Comparison of ENCODE assay signal across 8 mouse cellular contexts in the genomic region with DNA sequence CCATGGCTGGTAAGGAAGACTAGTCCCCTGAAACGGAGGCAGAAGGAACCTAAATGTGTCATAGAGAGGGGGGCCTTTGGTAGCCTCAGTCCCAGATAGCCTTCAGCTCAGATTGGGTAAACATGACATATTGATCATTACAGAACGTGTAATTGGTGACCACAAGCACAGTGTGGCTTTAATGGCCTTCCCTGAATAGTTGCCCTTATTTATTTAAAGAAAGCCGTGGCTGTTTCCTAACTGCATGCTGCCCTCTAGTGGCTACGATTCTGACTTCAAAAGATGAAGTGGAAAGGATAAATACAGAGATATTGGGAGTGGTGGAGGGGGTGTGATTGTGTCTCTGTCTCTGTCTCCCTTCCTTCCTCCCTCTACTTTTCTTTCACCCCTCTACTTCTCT.
A peak's percentile ranks its signal among the peaks of the same experiment; 100 is the strongest.
DNase-seq lines count a peak whose midpoint lies in the region; ATAC-seq and TF ChIP-seq lines count a peak whose summit lies in the region.

No protein-coding gene starts in this region.

- H3K36me3 ChIP-seq in CH12.LX (replicated peaks in 1 of 2; ENCODE audit: control insufficient read depth in 1 of 2, insufficient read depth in 1 of 2, low read length in 1 of 2): no peaks in the 10 kb centered on the region
- H3K36me3 ChIP-seq in kidney, postnatal 0 days (ENCODE audit: insufficient read depth, low read length): no peaks in the 10 kb centered on the region
- no peaks in the 10 kb centered on the region for H3K36me3 ChIP-seq in liver, embryonic 11.5 days (ENCODE audit: control insufficient read depth, insufficient read depth, low read length)

- no peak for TF ChIP-seq EP300 in CH12.LX (IDR thresholded peaks at IDR 0.05; ENCODE audit: low read length)

- TF ChIP-seq RAD21 in CH12.LX (IDR thresholded peaks at IDR 0.05; ENCODE audit: low read depth, low read length): peak; percentile 72

- TF ChIP-seq CTCF in CH12.LX (conservative IDR thresholded peaks at IDR 0.05 in 1 of 2, IDR thresholded peaks at IDR 0.05 in 1 of 2; ENCODE audit: low read depth in 2 of 2, low read length in 2 of 2): peak; percentile 42 to 71
- peak; percentile 91 for TF ChIP-seq CTCF in kidney, postnatal 0 days (IDR thresholded peaks at IDR 0.05; ENCODE audit: low read depth)

- H3K27ac ChIP-seq in CH12.LX (ENCODE audit: insufficient read depth, low read depth): no peak overlapping the region
- no peak overlapping the region for H3K27ac ChIP-seq in kidney, postnatal 0 days
- no peak overlapping the region for H3K27ac ChIP-seq in liver, embryonic 11.5 days (ENCODE audit: low read depth, low read length)

- no peak for ATAC-seq in kidney, postnatal 0 days (replicated peaks; ENCODE audit: low FRiP score, low read depth)
- ATAC-seq in liver, embryonic 11.5 days (replicated peaks; ENCODE audit: low FRiP score): no peak
- ATAC-seq in erythroblast, adult 5-6 weeks (replicated peaks; ENCODE audit: low FRiP score, poor library complexity, severe bottlenecking): no peak

- no peak overlapping the region for H3K9ac ChIP-seq in CH12.LX (ENCODE audit: insufficient read depth, low read depth)
- no peak overlapping the region for H3K9ac ChIP-seq in kidney, postnatal 0 days (ENCODE audit: low read depth, low read length)
- no peak overlapping the region for H3K9ac ChIP-seq in liver, embryonic 11.5 days (ENCODE audit: low read depth, low read length)

- WGBS in kidney, postnatal 0 days: 20% methylated on average over 4 of the region's 4 CpGs
- WGBS in liver, embryonic 11.5 days: 22% methylated on average over 4 of the region's 4 CpGs

- dilution Hi-C loops in CH12.LX (cut with MboI; ENCODE audit: extremely low pct_ligation_motif_present, extremely low pct_unique_long_range_greater_than_20kb, low sequenced_read_pairs): no loop called here

- H3K4me3 ChIP-seq in CH12.LX (replicated peaks in 1 of 3; ENCODE audit: low read depth in 2 of 3, low read length in 2 of 3, poor library complexity in 1 of 3): no peak overlapping the region
- H3K4me3 ChIP-seq in kidney, postnatal 0 days (replicated peaks; ENCODE audit: low read depth, low read length): no peak overlapping the region
- H3K4me3 ChIP-seq in liver, embryonic 11.5 days (ENCODE audit: low read depth, low read length): no peak overlapping the region

- no peak overlapping the region for H3K4me2 ChIP-seq in CH12.LX (ENCODE audit: insufficient read depth, low read depth, poor library complexity, severe bottlenecking)
- H3K4me2 ChIP-seq in kidney, postnatal 0 days (ENCODE audit: low read length): no peak overlapping the region
- no peak overlapping the region for H3K4me2 ChIP-seq in liver, embryonic 11.5 days

- H3K79me2 ChIP-seq in CH12.LX (replicated peaks; ENCODE audit: control insufficient read depth, extremely low read depth, insufficient read depth, poor library complexity, severe bottlenecking): no peaks in the 10 kb centered on the region

- in situ Hi-C loops in CH12.LX (cut with MboI; ENCODE audit: low pct_ligation_motif_present, low pct_unique_long_range_greater_than_20kb, low sequenced_read_pairs): loop anchor here (25.0 kb wide), 3 partner anchors 234 to 459 kb away; no protein-coding TSS in a partner anchor

- DNase-seq in CH12.LX (ENCODE audit: extremely low read depth): peak; percentile 73
- DNase-seq in Muller cell, postnatal 12 days (ENCODE audit: inconsistent ontology term): peak; percentile 65
- peak; percentile 90 to 95 for DNase-seq in cerebellum, postnatal 10 days
- DNase-seq in gastrocnemius, adult 8-10 months (ENCODE audit: low spot score in 2 of 2): peak; percentile 38 to 41
- DNase-seq in kidney, postnatal 0 days (ENCODE audit: low spot score): peak; percentile 94
- peak; percentile 35 for DNase-seq in liver, embryonic 11.5 days (ENCODE audit: low spot score)
- DNase-seq in retina, postnatal 1 day: peak; percentile 82

- H3K4me1 ChIP-seq in CH12.LX (ENCODE audit: control insufficient read depth in 1 of 2, insufficient read depth in 2 of 2): peaks cover 4 to 19% of the 10 kb centered on the region in 2 experiments; a peak in 2 of 4 replicates
- no peaks in the 10 kb centered on the region for H3K4me1 ChIP-seq in kidney, postnatal 0 days (replicated peaks; ENCODE audit: insufficient read depth, low read length)
- H3K4me1 ChIP-seq in liver, embryonic 11.5 days (replicated peaks; ENCODE audit: control insufficient read depth, insufficient read depth, low read length): no peaks in the 10 kb centered on the region

- no peaks in the 10 kb centered on the region for H3K27me3 ChIP-seq in CH12.LX (replicated peaks)
- H3K27me3 ChIP-seq in kidney, postnatal 0 days (ENCODE audit: insufficient read depth, low read length): no peaks in the 10 kb centered on the region
- H3K27me3 ChIP-seq in liver, embryonic 11.5 days (replicated peaks; ENCODE audit: control insufficient read depth, insufficient read depth, low read length): no peaks in the 10 kb centered on the region

- TF ChIP-seq POLR2A in CH12.LX (IDR thresholded peaks at IDR 0.05; ENCODE audit: low read depth, low read length): no peak

- H3K9me3 ChIP-seq in CH12.LX (replicated peaks; ENCODE audit: low read length): no peaks in the 10 kb centered on the region
- no peaks in the 10 kb centered on the region for H3K9me3 ChIP-seq in kidney, postnatal 0 days (replicated peaks; ENCODE audit: low read length)
- no peaks in the 10 kb centered on the region for H3K9me3 ChIP-seq in liver, embryonic 11.5 days (ENCODE audit: control insufficient read depth, low read length)

TF ChIP-seq in CH12.LX, 34 proteins besides CTCF, POLR2A, EP300 and RAD21:
- TF ChIP-seq SMC3 (IDR thresholded peaks at IDR 0.05; ENCODE audit: low read depth, low read length) (peak; percentile 55), ZNF384 (IDR thresholded peaks at IDR 0.05; ENCODE audit: low read depth, low read length) (no peak)

Comparison
In these comparisons a context has a peak if more than half of its experiments do, and no peak if none do; other contexts are left out.
1. DNase-seq: peak in every context shown above with its lines; median percentile 94 in kidney, postnatal 0 days; 92 in cerebellum, postnatal 10 days; 82 in retina, postnatal 1 day; 73 in CH12.LX; 65 in Muller cell, postnatal 12 days; 40 in gastrocnemius, adult 8-10 months; 35 in liver, embryonic 11.5 days.